Mouse (Mus musculus): ENCODE measurements at regions not wholly inside any gene's neighbourhood (a gene's known extent, or its start where the extent isn't known, plus 50 kb on each side); places are given as distances from the start of the nearest gene placed in this dataset.
A peak's percentile ranks its signal among the peaks of the same experiment; 100 is the strongest.

DNA sequence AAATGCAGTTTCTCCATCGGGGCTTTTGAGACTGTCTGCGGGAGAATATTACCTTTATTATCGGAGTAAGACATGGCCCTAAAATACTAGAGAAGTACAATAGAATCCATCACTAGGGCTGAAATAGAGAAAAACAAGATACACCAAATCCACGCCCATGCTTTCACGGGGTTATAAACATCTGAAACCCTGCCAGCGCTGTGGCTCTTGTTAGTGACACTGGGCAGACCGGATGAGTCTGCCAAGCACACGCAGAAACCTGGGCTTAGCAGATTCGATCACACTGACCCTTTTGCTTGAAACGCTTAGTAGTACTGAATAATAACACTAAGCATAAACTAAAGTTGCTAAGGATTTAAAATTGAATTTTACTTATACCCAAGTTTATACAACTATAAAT is 477.6 kb downstream of the Psat1 start:
- no peak for DNase-seq

DNA sequence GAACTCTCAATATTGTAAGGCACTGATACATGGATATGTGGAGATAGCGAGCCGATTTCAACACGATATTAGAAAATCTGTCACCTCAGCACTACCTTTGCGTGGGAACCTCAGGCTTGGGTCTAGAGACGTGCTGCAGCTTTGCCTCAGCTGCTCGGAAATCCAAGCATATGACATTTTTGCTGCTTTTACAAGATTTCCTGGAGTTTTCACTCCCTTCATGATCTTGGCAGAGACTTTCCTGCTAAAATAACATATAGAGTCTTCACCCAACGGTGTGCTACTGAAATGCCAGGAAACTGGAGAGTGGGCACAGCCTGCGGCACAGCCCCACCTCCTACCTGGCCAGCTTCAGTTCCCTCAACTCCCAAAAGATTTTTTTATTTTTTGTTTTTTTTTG is 480.4 kb downstream of the Psat1 start:
- peak; percentile 26 for DNase-seq

DNA sequence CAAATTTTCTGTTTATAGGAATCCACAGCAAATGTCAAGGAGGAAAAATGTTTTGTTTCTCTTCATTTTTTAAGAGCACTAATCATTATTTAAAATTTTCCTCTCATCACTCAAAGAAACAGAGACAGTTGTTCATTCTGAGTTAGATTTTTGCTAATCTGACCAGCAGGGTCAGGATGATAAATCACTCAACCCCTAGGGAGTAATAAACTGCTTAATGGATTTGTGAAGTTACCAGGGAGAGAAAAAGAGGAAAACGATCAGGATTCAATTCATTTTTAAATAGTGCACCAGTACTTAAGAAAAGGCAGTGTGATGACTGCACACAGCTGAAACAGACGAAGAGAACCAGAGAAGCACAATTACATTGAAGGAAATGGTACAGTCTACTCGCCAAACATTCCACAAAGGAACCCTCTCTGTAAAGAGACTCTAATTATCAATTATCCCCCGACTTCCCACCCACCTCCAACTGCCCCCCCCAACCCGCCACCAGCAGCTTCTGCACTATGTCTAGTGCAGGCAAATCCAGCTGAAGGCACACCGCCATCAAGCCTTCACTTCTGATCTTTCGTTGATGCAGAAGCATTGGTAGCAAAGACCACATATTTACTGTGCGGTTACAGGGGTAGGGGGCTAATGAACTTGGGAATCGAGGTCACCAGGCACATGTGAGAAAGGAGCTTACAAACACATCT is 481.9 kb downstream of the Psat1 start:
- DNase-seq: no peak

DNA sequence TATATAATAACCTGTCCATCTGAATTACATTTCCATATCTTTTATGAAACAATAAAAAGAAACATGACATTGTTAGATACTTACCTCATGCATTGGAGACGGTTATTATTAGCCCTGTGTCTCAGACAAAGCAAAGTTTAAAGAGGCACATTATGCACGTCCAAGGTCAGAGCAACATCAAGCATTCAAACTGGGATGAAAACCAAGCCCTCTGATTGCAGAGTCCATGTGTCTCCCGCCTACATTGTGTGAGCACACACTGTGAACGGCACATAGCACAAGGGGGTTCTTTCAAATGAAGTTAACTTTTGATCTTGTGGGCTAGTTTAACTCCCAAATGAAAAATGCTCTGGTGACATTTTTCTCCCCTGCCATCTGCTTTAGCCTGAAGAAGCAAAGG is 489.3 kb downstream of the Psat1 start:
- no peak for DNase-seq

DNA sequence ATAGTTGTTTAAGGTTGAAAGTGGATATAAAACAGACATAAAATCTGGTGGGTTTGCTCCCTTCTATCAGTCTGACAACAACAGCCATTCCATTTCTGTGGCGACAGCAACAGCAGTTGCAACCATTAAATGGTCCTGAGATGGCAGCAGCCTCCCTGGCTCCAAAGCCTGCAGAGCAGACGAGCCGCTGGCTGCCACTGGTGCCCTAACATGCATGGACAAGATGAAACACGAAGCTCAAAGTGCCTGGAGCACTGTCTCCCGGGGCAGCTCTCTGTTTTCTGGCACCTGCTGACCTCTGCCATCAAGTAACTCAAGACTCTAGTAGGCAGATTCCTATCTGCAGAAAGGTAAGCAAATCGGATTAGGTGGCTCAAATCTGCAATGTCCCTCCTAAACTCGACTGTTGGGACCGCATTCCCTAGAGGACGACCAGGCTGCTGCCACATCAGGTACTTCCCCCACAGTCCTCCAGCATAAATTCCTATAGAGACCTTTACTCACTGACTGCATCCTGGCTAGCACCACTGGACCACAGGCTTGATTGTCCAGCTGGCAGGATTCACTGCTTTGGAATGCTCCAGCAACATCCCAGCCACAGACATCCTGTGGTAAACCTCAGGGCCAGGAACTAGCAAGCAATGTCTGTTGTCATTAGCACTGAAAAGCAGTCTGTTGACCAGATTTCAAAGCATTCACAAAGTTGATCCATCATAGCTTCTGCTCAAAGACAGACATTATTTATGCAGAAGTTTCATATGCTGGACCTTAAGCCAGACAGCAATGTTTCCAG is 490.0 kb downstream of the Psat1 start:
- no peak for DNase-seq

DNA sequence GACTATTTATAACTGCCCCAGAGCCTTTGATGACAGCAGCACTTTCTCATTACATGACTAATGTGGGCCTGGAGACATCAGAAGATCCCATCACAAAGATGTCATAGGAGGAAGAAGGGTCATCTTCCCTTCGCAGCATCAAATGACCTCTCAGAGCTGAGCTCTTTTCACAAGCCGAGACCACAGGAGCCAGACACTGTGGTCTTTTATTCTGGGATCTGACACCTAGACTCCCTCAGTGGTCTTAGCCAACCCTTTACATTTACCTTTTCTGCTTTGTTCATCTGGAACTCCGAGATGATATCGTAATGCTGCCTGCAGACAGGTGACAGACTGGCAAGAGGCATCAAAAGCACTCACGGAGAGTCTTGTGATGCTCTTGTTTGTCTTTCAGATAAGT is 498.1 kb downstream of the Psat1 start:
- DNase-seq: no peak

DNA sequence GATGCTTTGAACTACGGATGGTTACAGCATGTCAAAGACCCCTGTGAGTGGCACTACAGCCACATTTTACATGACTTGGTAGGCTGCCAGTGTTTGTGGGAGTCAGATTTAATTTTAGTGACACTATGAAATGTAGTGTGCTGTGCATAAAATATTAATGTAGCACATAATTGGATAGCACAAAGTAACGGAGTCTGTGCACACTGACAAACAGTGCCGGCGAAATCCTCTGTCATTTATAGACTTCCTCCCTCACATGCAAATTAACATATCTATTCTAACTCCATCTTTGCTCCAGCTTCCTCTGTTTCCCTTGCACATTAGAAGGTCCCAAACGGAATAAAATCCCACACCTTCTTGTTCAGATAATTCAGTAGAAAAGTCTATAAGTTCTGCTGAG is 515.3 kb downstream of the Psat1 start:
- DNase-seq: peak; percentile 4

DNA sequence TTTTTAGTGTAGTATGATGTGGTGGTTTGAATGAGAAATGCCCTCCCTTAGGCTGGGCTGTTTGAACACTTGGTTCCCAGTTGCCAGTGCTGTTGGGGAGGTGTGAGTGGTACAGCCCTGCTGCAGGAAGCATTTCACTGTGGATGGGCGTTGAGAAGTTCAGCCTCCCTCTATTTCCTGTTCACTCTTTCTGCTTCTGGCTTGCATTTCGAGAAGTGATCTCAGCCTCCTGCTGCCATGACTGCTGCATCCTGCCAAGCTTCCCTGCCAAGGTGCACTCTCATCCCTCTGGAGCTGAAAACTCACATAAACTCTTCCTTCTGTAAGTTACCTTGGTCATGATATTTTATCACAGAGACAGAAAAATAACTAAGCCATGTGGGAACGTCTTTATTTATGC is 525.8 kb downstream of the Psat1 start:
- peak; percentile 4 for DNase-seq

DNA sequence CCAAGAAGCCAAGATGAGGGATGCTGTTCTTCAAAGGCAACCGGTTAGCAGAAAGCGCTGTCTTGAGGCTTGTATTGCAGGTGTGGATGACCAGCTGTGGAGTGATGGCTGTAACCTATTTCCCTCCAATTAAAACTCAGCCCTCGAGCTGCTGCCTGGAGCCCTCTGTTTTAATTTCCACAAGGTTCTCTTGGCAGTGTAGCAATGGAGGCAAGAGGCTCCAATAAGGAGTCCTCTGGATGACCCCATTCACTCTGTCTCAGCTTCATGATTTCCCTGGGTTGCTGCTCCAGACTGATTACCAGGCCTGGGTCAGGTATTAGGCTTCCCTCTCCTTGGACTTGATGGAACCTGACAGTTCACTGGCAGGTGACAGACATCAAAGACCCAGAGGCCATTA is 548.5 kb downstream of the Psat1 start:
- DNase-seq: no peak

DNA sequence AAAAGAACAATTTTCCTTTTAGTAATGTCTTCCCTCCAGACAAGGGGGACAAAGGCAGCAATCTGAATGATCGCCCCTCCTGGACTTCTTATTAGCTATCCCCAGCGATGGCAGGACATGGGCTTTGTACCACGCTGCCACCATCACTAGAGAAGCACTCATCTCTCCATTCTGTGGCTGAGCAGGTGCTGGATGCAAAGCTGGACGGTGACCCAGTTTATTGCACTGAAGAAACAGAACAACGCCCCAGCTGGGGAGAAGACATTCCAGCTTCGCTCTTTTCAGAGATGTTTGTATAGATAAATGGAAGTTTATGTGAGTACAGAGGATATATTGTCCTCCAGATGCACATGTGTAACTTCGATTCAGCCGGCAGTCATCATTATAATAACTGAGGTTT is 575.5 kb downstream of the Psat1 start:
- DNase-seq: no peak

DNA sequence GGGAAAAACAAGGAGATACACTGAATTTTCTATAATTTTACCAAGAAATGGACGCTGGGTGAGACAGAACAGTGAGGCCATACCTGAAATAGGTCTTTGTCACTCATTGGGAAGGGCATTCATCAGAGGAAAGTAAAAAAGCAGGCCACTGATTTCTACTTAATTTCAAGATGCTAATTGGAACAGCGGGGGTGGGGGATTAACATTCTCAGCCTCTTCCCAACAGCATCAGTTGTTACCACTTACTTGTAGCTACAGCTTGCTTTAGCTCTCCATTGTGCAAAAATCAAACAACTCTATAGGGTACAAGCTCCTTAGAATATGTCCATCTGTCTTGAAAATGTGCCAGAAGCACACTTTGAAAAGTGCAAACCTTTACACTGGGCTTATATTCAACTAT is 580.2 kb downstream of the Psat1 start:
- DNase-seq: no peak

DNA sequence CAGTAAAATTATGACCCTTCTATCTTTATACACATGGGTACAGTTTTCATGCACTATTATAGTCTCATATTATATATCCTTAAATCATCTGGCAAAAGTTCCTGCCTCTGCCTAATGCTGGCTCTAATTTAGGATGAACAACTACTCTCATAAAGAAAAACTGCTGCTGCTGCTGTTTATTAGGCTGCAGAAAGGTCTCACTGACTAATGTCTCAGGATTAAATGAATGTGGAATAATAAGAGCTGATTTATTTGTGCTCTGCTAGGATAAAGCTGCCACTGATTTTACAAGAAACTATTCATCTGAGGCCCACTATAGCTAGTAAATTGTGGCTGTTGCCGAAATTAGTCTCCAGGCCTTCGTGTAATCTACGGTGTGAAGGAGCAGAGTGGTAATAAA is 590.0 kb downstream of the Psat1 start:
- no peak for DNase-seq

DNA sequence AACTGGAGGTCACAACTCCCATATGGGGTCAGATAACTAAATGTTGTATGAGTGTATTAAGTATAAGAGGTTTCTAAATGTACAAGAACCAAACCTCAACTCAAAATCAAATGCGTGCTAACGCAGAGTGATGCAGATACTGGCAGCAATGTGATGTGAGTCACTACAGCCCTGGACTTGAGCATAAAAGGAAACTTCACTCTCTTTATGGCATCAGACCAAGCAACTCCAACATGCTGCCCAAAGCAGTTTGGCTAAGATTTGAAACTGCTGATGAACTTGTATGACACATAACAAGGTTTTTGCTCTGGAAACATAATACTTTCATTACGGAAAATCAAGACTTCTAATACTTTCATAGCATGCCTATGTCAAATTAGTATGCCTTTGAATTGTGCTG is 598.8 kb downstream of the Psat1 start:
- no peak for DNase-seq

DNA sequence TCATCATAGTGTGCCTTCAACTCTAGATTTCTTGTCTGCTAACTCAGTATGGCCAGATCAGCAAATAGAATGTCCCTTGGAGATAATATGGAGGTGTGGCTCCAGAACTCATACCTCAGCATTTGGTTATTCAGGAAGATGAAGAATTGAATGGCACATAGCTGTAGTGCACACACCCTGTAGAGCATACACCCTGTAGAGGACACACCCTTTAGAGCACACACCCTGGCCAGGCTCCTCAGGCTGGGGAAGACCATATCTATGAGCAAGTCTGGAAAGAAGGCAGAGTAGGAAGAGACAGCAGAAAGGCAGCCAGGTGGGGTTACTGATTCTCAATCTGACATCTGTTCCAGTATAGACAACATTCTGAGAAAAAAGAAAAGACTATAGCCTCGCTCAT is 604.9 kb downstream of the Psat1 start:
- DNase-seq: no peak

DNA sequence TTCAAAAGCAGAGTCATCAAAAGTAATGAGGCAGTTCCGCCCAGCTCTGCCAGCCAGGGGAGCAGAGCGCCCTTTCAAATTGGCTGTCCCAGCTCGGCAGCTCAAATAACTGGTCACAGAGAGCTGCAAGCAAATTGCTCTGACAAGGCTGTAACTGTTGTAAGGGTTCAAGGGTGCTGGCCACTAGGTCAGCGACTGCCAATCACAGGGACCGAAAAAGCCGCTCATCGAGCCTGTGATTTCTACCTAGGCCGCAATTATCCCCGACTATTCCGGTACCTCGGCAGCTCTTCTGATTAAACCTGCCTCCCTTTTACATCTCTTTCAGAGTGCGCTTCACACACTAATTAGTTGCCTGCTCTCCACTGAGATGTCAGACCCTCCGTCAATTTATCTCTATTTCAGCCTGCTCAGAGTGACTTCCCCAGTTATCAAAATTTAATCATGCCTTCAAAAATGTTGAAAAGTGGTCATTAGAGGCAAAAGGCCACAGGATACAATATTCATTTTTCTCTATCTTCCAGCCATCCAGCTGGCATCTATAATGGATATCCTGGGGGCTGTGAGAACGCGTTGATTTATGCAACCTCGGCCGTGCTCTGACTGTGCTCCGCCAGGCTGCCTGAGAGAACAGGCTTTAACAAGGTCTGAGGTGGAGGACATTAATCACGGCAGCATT is 606.7 kb downstream of the Psat1 start:
- DNase-seq: peak; percentile 12

DNA sequence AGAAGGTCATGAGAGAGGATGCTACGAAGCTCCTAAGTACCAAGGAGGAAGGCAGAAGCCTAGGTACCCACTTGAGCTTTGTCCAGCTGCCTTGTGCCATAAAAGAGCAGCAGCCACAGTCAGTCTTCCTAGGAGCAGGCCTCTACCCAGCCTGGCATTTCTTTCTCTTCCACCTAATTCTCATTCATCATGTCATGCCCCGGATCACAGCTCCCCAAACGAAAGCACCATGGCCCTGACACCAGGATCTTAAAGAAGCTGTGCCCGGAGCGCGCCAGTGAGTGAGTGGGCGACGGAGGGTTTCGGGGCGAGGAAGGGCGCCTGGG is 607.2 kb downstream of the Psat1 start:
- no peak for DNase-seq

DNA sequence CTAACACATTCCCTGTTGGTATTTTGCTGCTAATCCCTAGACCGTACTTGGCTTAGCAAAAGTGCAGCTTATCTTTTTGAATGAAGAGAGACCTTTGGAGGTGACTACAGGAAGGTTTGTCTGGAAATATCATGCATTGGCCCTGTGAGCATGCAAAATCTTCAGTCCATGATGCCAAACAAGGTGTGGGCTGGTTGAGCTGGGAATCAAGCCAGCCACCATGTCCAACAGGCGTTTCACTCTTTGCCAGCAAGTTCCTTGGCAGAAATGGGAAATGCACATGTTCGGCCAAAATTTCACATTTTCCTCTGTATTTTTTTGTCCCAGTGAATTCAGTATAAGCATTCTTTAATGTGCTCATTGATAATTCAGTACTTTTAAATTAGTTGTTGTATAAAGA is 617.0 kb downstream of the Psat1 start:
- peak; percentile 54 for DNase-seq

DNA sequence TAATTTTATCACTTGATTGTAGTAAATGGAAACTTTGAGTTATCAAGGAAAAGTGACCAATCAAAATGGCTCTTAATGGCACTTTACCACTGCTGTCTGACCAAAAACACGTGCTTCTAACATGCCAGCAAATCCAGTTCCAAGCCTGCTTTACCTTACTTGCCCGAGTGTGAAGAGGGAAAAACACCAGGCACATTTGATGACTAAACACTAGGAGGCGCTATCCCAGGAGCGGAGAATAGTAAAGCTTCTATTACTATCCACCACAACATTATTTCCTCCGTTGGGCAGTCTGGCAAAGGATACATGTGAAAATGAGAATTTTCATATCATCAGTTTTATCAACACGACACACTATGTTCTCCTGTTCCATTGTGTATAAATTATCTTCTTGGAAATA is 647.7 kb downstream of the Psat1 start:
- no peak for DNase-seq

DNA sequence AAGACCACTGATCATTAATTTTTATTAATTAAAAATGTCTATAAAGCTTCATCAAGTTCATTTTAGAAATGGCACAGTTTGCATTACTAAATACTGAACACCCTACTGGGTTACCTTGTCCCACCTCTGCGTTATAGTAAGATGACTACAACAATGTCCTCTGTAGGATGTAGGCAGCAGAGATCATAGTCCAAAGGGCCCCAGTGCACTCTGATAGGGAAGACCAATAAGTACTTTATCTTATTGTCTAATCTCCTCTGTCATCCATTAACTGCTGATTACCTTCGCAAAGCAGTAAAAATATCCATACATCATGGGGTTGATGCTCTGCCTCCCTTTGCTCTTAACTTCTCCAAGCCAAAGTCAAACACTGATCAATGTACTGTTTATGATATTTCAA is 662.1 kb downstream of the Psat1 start:
- DNase-seq: no peak

DNA sequence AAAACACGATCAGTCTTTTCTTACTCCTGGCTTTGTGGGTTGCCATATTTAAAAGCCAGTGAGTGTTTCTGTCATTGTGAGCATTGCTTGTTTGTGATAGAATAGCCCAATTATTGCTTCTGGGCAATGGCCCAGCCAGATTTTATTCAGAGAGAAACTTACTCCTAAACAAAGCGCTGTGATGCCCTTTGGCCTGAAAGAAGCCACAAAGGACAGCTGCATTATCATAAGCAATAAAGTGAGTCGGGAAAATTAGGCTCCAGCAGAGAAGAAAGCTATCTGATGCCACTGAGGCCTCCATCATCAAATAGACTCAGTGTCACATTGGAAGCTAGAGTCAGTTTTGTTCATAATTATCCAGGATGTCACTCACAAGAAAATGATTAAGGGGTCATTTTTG is 644.9 kb upstream of the Tle4 start:
- no peak for DNase-seq

DNA sequence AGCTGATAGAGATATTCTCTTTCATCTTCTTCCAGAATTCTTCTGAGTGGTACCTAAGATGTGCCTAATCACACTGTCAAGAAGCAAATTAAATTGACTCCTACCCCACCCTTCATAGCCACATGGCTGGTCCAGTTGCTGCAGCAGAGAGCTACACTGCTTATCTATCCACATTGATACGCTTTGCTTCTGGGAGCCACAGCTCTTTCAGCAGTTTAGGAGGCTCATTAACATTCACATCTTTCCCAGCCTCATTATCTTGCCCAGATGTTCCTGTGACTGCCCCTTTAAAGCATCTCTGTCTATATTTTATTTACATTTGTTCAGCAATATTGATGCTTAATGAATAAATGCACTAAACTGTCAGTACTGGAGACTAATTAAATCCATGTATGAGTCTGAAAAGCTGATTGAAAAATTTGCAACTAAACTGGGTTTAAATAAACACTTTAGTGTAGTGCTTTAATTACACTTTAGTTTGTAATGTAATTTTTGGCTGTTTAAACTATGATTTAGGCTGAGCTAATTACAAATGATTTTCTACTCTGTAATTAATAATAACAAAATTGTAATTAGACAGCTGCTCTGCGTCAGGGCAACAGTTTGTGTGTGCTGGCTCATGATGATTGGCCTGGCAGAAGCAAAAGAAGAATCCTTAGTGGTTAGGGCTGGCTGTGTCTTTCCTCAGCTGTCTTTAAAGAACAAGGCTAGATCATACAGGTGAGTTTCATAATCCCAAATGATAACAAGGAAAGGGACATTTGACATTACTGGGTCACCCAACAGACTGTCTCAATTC is 632.5 kb upstream of the Tle4 start:
- no peak for DNase-seq

DNA sequence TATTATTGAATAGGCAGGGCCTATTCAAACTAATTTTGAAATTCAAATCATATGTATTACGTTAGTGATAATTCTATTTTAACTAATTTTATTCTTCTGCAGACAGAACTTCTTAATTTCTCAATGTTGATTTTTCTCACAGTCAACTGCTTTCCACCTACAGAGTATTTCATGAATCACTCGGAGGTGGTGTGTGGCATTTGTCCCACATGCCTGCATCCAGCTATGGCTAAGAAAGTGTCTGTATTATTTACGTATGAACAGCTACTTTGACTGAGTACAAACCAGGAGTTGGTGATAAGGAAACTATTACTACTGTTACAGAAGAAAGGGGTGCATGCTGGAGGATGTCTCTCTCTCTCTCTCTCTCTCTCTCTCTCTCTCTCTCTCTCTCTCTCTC is 619.5 kb upstream of the Tle4 start:
- DNase-seq: peak; percentile 44

DNA sequence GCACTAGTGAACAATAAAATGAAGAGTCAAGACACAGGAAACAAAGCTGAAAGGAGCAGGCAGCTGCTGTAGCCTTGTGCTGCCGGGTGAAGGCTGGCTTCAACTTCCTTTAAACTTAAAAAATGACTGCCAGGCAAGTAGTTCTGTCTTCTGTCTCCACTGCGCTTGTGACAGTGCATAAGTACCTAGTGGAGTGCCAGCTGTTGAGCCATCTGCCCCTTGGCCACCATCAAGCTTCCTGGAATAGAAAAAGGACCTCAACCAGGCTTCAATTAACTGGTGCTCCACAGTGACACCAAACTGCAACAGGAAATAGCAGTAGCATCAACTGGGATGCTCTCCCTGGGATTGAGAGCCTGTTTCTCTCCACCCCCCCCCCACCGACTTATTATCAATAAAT is 616.8 kb upstream of the Tle4 start:
- DNase-seq: peak; percentile 15

DNA sequence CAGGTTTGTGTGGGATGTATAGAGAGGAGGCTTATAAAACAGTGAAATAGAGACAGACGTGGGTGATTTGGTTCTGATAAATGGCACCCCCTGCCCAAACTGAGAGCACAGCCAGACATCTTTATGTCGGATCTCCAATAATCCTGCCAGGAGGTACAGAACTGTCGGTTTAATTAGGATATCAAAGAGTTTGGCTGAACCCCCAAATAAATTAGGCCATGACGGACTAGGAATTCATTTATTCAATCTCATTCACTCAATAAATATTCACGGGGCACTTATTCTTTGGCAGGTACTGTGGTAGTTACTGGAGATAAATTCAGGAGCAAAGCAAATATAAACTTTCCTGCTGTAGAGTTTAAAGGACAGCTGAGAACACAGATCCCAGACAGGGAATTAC is 615.0 kb upstream of the Tle4 start:
- no peak for DNase-seq
